Mouse (Mus musculus) spleen, adult 10 weeks (tissue): ENCODE results near the gene Stag1. TPM values are rescaled to one million over a fixed set of nuclear protein-coding genes. Genes with fewer than 3 reads are reported as not detected.

Experiments
- polyA plus RNA-seq: library from polyadenylated mRNA; stranded (reverse); fragments of 350-450 nt; fragmentation: Illumina TruSeq; extraction: RNeasy Lipid Tissue Mini Kit (QIAGEN cat#74804); gene quantifications from one replicate; pipeline ENCODE4 v1.2.3, GENCODE M21; 2015; ENCODE audit warnings: low replicate concordance; ENCODE audit not compliant: insufficient read depth

Gene Stag1
- polyA plus RNA-seq: 54.1 TPM

GRCm38 (mm10) chr9:100597546-100597945 is at the start of gene Stag1:
Gene Stag1, plus strand, starts transcription at chr9:100597798.

GRCm38 (mm10) chr9:100570626-100571233 is 26.9 kb upstream of the Stag1 start, which contains the start of gene Slc35g2:
Gene Slc35g2, minus strand, starts transcription at chr9:100571090.

Other genes with a start within 250 kb of the Stag1 start
- gene Il20rb, start 111.0 kb upstream of the Stag1 start, polyA plus RNA-seq: 1.4 TPM
- gene Nck1, start 51.7 kb upstream of the Stag1 start, polyA plus RNA-seq: 143 TPM
- gene Slc35g2, start 26.7 kb upstream of the Stag1 start, polyA plus RNA-seq: 0.48 TPM